Mouse (Mus musculus) adipose tissue, adult 10 weeks (tissue): ENCODE measurements around the gene Slc16a7. TPM values are rescaled to one million over a fixed set of nuclear protein-coding genes. Genes with fewer than 3 reads are reported as not detected.

Experiments
- polyA plus RNA-seq: library from polyadenylated mRNA; stranded (reverse); fragments of 350-450 nt; fragmentation: Illumina TruSeq; extraction: RNeasy Lipid Tissue Mini Kit (QIAGEN cat#74804); gene quantifications from one replicate; pipeline ENCODE4 v1.2.3, GENCODE M21; 2014; ENCODE audit warnings: low read depth, low replicate concordance

The Slc16a7 gene
- 15.3 TPM for polyA plus RNA-seq

GRCm38 (mm10) chr10:125388876-125389786 lies at the start of gene Slc16a7:
Slc16a7 (minus strand) TSS chr10:125389465.

